Mouse (Mus musculus): ENCODE measurements at regions not wholly inside any gene's neighbourhood (a gene's known extent, or its start where the extent isn't known, plus 50 kb on each side); places are given as distances from the start of the nearest gene placed in this dataset.

DNA sequence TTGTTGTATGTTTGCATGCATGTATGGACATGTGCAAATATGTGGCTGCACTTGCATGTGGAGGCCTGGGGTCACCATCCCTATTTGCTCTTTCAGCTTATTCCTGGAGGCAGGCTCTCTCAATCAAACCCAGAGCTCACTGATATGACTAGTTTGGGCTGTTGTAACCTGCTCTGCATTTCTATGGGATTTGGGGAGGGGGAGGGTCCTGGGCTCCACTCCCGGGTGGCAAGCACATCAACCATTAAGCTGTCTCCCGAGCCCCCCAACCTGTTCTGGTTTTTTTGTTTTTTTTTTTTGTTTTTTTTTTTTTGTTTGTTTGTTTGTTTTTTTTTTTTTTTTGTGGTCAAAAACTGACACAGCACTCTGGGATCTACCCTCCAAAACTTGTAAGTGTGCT lies 386.5 kb downstream of the Med13l start:
- H3K9ac ChIP-seq, result no peak overlapping the region
- no peaks in the 10 kb centered on the region for H3K36me3 ChIP-seq
- H3K9me3 ChIP-seq (replicated peaks), result no peaks in the 10 kb centered on the region
- 27% methylated on average over 2 of the region's 2 CpGs for WGBS
- ATAC-seq (replicated peaks; ENCODE audit: low FRiP score), result no peak
- 0 out of 2 replicates have a peak, but pooled peaks cover 5% of the 10 kb centered on the region for H3K4me1 ChIP-seq
- H3K4me3 ChIP-seq (replicated peaks), result no peak overlapping the region
- H3K4me2 ChIP-seq, result no peak overlapping the region
- H3K27ac ChIP-seq, result no peak overlapping the region
- 0 out of 2 replicates have a peak, but pooled peaks cover 10% of the 10 kb centered on the region for H3K27me3 ChIP-seq

DNA sequence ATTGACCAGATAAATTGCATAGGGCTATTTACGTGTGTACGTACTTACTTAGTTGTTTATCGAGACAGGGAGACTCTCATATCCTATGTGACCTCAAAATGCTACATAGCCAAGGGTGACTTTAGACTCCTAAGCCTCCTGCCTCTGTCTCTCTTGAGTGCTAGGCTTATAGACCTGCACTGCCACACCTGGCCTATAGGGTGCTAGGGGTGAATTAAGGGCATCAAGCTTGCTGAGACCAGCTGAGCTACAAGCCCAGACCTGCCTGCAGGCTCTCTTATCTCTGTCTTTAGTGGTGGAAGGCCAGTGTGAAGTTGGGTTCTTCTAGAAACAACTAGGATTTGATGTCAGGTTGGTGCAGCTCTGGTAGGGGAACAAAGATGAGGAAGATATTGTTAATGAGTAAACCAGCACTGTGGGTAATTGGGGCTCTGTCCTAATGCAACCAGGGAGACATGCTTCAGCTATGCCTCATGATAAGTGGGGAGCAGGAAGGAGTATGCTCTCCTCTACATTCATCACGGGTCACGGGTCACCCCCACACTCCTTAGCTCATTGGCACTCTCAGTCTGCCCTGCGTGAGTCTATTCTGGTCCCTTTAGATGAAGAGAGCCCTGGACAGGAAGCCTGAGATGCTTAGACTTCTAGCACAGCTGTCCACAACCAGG lies 387.8 kb downstream of the Med13l start:
- 82% methylated on average over 6 of the region's 6 CpGs for WGBS
- H3K4me1 ChIP-seq, result 0 out of 2 replicates have a peak, but pooled peaks cover 5% of the 10 kb centered on the region
- H3K9me3 ChIP-seq (replicated peaks), result no peaks in the 10 kb centered on the region
- no peaks in the 10 kb centered on the region for H3K36me3 ChIP-seq
- H3K27ac ChIP-seq, result no peak overlapping the region
- ATAC-seq (replicated peaks; ENCODE audit: low FRiP score), result no peak
- no peak overlapping the region for H3K9ac ChIP-seq
- H3K4me3 ChIP-seq (replicated peaks), result no peak overlapping the region
- H3K4me2 ChIP-seq, result no peak overlapping the region
- 0 out of 2 replicates have a peak, but pooled peaks cover 7% of the 10 kb centered on the region for H3K27me3 ChIP-seq

DNA sequence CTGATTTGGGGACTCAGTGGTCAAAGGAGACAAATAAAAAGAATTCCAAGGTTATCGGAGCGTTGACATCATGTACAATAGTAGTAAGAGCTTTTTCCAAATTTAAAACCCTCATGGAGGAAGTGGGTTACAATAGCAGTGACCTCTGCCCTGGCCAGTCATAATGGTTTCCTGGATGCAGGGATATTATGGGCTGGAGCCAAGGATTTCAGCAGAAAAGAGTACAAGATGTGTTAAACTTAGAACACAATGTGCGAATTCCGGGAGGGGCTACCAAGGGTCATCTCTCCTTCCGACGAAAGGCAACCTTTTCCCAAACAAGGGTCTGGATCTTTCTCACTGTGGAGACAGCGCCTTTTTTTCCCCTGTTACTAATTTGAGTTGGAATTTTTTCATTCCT lies 390.6 kb downstream of the Med13l start:
- WGBS, result 55% methylated on average over 7 of the region's 7 CpGs
- no peak for ATAC-seq (replicated peaks; ENCODE audit: low FRiP score)
- H3K9me3 ChIP-seq (replicated peaks), result no peaks in the 10 kb centered on the region

DNA sequence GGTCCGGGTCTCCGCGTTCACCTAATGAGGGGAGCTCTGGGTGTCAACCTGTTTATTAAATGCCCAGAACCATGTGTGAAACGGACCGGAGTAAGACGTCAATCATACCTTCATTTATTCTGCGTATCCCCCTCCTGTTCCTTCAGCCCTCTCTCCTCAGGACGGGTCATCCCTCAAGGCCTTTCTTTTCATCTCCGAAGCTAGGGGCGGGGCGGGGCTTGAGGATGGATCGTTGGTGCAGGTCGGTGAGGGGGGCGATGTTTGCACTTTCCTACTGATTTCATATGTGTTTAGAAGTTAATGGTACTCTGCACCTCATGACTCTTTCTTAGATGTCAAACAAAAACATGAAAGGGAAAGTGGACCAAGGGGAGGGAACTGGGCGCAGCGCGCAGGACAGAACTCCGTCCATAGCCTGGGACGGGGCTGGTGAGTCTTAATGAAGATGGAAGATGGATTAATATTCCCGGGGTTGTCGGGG lies 400.1 kb downstream of the Med13l start:
- WGBS, result 47% methylated on average over 21 of the region's 21 CpGs
- Histone ChIP-seq H3K9me3 (replicated peaks) (no peaks in the 10 kb centered on the region), H3K36me3 (no peaks in the 10 kb centered on the region), H3K4me3 (replicated peaks) (no peak overlapping the region), H3K27ac (no peak overlapping the region), H3K9ac (no peak overlapping the region), H3K4me1 (peaks cover 17% of the 10 kb centered on the region), H3K27me3 (no peaks in the 10 kb centered on the region; the same call in 1 of the 2 replicates), H3K4me2 (no peak overlapping the region)
- 0 out of 2 replicates have a peak, but pooled peaks have one; percentile 60 for ATAC-seq (replicated peaks; ENCODE audit: low FRiP score)

More for the DNA sequence above, 390.6 kb downstream of the Med13l start:
- H3K4me1 ChIP-seq, result 0 out of 2 replicates have a peak, but pooled peaks cover 5% of the 10 kb centered on the region
- H3K4me3 ChIP-seq (replicated peaks), result no peak overlapping the region
- no peak overlapping the region for H3K27ac ChIP-seq
- no peak overlapping the region for H3K4me2 ChIP-seq
- H3K36me3 ChIP-seq, result no peaks in the 10 kb centered on the region
- 0 out of 2 replicates have a peak, but pooled peaks cover 7% of the 10 kb centered on the region for H3K27me3 ChIP-seq
- no peak overlapping the region for H3K9ac ChIP-seq

DNA sequence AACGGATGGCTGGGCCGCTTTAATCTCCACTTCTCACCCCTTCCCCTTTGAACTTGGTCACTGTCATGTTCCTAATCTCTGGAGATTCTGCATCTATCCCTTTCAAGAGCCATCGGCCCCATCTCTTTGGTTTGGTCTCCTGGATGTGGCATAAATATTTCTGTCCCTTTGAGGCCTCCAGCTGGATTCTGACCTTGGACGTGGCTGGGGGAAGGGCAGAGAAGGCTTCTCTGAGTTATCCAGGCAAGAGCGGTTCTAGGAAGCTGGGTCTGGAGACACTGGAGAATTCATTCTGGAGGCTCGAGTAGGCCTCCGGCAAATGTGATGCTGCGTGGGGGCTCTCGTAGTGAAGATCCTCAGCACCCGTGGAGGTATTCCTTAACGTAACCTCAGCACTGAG lies 400.6 kb downstream of the Med13l start:
- Histone ChIP-seq H3K4me3 (replicated peaks) (no peak overlapping the region), H3K27me3 (no peaks in the 10 kb centered on the region; the same call in 1 of the 2 replicates), H3K27ac (peak overlapping the region; percentile 70), H3K4me2 (no peak overlapping the region), H3K4me1 (peaks cover 17% of the 10 kb centered on the region), H3K36me3 (no peaks in the 10 kb centered on the region), H3K9ac (no peak overlapping the region), H3K9me3 (replicated peaks) (no peaks in the 10 kb centered on the region)
- 52% methylated on average over 11 of the region's 11 CpGs for WGBS
- ATAC-seq (replicated peaks; ENCODE audit: low FRiP score), result peak; percentile 33; the same call in 1 of the 2 replicates

DNA sequence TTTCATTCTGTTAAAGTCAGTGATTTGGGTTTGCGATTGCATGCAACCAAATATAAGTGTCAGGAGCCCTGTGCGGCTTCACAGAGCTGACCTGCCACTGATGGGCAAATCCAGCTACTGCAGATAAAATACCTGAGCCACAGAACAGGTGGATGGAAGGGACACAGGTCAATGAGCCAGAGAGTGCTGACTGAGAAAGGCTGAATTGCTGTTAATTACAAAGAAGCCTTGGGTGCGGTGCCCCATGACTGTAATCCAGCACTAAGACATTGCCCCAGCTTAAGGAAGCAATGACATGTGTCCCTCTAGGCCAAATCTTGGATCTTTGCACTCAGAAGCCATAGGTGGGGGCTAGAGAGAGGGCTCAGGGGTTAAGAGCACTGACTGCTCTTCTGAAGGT lies 401.7 kb downstream of the Med13l start:
- H3K4me1 ChIP-seq, result peaks cover 21% of the 10 kb centered on the region
- 73% methylated on average over 3 of the region's 3 CpGs for WGBS
- no peak overlapping the region for H3K9ac ChIP-seq
- H3K36me3 ChIP-seq, result no peaks in the 10 kb centered on the region
- H3K4me2 ChIP-seq, result no peak overlapping the region
- no peak overlapping the region for H3K4me3 ChIP-seq (replicated peaks)
- peak overlapping the region; percentile 70 for H3K27ac ChIP-seq
- ATAC-seq (replicated peaks; ENCODE audit: low FRiP score), result no peak
- H3K9me3 ChIP-seq (replicated peaks), result no peaks in the 10 kb centered on the region
- H3K27me3 ChIP-seq, result no peaks in the 10 kb centered on the region; the same call in 1 of the 2 replicates

DNA sequence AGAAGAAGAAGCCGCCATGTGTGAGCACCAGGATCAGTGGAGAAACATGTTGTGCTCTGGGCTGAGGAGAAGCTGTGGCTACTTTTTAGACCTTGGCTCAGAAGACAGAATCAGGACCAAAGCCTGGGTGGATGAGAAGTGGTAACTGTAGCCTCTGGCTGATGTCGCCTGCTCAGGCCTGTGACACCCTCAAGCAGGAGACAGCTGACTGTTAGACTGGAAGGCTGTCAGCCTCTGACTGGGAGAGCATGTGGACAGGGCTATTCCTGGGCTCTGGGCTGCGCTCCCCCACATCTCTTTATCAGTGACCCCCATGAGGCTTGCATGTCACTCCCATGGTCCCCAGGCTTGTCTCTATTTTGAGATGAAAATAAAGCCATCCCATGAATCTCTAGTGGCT lies 402.5 kb downstream of the Med13l start:
- no peaks in the 10 kb centered on the region for H3K36me3 ChIP-seq
- H3K27me3 ChIP-seq, result no peaks in the 10 kb centered on the region; the same call in 1 of the 2 replicates
- no peak overlapping the region for H3K4me2 ChIP-seq
- no peak for ATAC-seq (replicated peaks; ENCODE audit: low FRiP score)
- H3K9ac ChIP-seq, result no peak overlapping the region
- H3K4me3 ChIP-seq (replicated peaks), result no peak overlapping the region
- WGBS, result 80% methylated on average over 3 of the region's 3 CpGs
- H3K4me1 ChIP-seq, result peaks cover 29% of the 10 kb centered on the region
- 0 out of 2 replicates have a peak overlapping the region, but pooled peaks have one; percentile 19 for H3K27ac ChIP-seq
- no peaks in the 10 kb centered on the region for H3K9me3 ChIP-seq (replicated peaks)

DNA sequence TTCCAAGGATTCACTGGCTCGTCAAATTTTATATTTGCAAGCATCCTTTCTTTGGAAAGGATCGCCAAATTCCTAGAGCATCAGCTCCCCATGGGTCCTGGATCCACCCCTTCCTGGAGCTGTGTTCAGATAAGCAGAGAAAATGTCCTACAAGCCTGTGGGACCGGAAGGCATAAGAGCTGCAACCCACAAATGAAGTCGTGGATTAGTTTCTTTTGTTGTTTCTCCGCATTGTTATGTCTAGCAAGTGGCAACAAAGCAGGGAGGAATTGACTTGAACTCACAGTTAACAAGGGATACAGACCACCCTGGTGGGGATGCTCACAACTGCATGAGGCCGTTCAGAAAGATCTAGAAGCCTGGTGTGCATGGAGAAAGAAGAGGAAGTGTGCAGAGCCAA lies 406.4 kb downstream of the Med13l start:
- ATAC-seq (replicated peaks; ENCODE audit: low FRiP score), result no peak

DNA sequence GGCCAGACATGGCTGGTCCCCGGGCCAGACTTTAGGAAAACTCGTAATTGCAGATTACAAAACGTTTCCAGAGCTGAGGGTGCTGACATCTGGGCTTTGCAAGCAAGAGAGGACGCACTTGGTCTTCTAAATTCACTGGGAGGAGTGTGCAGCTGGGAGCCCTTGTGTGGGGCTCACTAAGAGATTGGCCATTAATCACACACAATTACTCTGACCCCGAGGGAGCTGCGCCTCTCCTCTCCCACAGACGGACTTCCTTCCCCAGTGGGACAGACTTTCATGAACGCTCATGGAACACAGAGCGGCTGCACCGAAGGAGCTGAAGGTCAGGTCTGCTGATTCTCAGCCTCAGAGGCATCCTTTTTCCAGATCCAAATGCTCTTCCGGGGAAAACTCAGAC lies 407.2 kb downstream of the Med13l start:
- Histone ChIP-seq H3K27ac (peak overlapping the region; percentile 55), H3K4me2 (no peak overlapping the region), H3K9me3 (replicated peaks) (no peaks in the 10 kb centered on the region), H3K9ac (no peak overlapping the region), H3K36me3 (no peaks in the 10 kb centered on the region), H3K4me1 (peaks cover 12% of the 10 kb centered on the region), H3K27me3 (no peaks in the 10 kb centered on the region; the same call in 1 of the 2 replicates), H3K4me3 (replicated peaks) (no peak overlapping the region)
- whole genome bisulfite sequencing, result 22% methylated on average over 11 of the region's 11 CpGs
- peak; percentile 52; the same call in 1 of the 2 replicates for ATAC-seq (replicated peaks; ENCODE audit: low FRiP score)

More for the DNA sequence above, 406.4 kb downstream of the Med13l start:
- Histone ChIP-seq H3K4me3 (replicated peaks) (no peak overlapping the region), H3K9me3 (replicated peaks) (no peaks in the 10 kb centered on the region), H3K27ac (no peak overlapping the region), H3K4me1 (peaks cover 17% of the 10 kb centered on the region), H3K36me3 (no peaks in the 10 kb centered on the region), H3K27me3 (no peaks in the 10 kb centered on the region; the same call in 1 of the 2 replicates), H3K9ac (no peak overlapping the region), H3K4me2 (no peak overlapping the region)
- 74% methylated on average over 6 of the region's 6 CpGs for whole genome bisulfite sequencing

DNA sequence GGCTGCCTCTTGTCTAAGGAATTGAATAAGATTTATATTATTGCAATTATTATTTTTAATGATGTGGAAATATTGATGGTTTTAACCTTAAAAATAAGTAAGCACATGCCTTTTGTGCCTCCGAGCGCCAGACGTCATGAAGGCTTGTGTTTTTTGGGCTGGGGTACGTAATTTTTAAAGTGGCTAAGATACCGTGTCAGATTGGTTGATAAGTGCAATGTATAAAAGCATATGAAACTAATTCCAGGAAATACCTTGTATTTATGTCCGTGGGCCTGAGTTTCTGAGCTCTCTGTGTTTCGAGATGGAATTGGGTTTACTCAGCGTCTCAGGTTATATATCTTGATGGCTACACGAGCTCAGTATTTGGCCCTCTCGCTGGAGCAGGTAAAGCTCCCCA lies 414.7 kb downstream of the Med13l start:
- Histone ChIP-seq H3K4me1 (no peaks in the 10 kb centered on the region), H3K36me3 (no peaks in the 10 kb centered on the region), H3K9ac (no peak overlapping the region), H3K27me3 (no peaks in the 10 kb centered on the region), H3K4me3 (replicated peaks) (no peak overlapping the region), H3K27ac (no peak overlapping the region), H3K9me3 (replicated peaks) (no peaks in the 10 kb centered on the region), H3K4me2 (no peak overlapping the region)
- WGBS, result 63% methylated on average over 10 of the region's 10 CpGs
- no peak for ATAC-seq (replicated peaks; ENCODE audit: low FRiP score)

DNA sequence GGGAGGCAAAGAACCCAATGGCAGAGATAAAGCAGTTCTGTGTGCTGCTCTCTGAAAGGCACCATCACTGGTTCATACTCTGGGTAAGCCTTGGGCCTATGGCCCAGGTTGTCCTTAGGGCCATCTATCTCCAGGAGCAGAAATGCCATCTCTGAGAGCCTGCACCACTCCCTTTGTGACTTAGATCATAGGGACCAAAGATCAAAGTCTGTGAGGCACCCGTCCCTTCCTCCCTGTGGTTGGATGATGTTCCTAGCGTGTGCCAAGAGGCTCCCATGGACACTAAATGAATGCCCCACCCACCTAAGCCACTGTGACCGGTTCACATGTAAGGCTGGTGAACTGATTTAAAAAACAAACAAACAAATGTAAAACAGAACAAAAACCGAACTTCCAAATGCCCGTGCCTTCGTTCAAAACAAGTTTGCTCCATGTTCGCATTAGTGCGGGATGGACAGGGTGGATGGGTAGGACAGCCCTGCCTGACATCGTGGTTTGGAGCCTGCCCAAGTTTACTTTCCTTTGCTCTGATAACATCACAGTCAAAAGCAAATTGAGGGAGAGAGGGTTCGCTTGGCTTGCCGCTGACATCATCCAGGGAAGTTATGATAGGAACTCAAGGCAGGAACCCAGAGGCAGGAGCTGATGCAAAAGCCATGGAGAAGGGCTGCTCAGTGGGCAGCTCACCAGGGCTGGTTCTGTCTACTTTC lies 418.6 kb downstream of the Med13l start:
- no peak overlapping the region for H3K27ac ChIP-seq
- no peak overlapping the region for H3K4me2 ChIP-seq
- no peak overlapping the region for H3K4me3 ChIP-seq (replicated peaks)
- no peaks in the 10 kb centered on the region for H3K36me3 ChIP-seq
- peaks cover 8% of the 10 kb centered on the region for H3K4me1 ChIP-seq
- peaks cover 9% of the 10 kb centered on the region; the same call in 1 of the 2 replicates for H3K27me3 ChIP-seq
- no peaks in the 10 kb centered on the region for H3K9me3 ChIP-seq (replicated peaks)
- no peak for ATAC-seq (replicated peaks; ENCODE audit: low FRiP score)
- no peak overlapping the region for H3K9ac ChIP-seq
- 73% methylated on average over 11 of the region's 11 CpGs for WGBS

DNA sequence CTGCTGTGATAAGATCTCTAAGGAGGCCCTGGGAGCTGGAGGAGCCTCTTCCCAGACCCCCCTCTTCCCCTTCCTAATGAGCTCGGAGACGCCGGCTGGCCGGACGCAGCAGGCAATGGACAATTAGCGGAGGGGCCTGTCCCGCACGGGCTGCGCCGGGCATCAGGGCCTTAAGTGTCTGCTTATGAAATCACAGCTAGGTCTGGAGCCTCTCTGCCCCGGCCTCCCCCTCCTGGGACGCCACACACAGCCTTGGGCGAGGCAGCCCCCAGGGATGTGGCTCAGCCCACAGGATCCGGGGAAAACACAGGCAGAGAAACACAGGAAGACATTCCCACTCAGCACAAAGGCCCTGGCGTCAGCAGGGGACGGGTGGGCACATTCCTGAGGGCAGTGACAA lies 420.6 kb downstream of the Med13l start:
- 15% methylated on average over 16 of the region's 16 CpGs for WGBS
- H3K27me3 ChIP-seq, result peaks cover 14% of the 10 kb centered on the region
- H3K4me3 ChIP-seq (replicated peaks), result no peak overlapping the region
- H3K4me2 ChIP-seq, result peak overlapping the region; percentile 22; the same call in 1 of the 2 replicates
- peak overlapping the region; percentile 10; the same call in 1 of the 2 replicates for H3K27ac ChIP-seq
- ATAC-seq (replicated peaks; ENCODE audit: low FRiP score), result peak; percentile 66; the same call in 1 of the 2 replicates
- H3K4me1 ChIP-seq, result peaks cover 8% of the 10 kb centered on the region
- no peak overlapping the region for H3K9ac ChIP-seq
- H3K36me3 ChIP-seq, result no peaks in the 10 kb centered on the region
- H3K9me3 ChIP-seq (replicated peaks), result no peaks in the 10 kb centered on the region
